Mouse (Mus musculus) retina, adult 2 months (tissue): ENCODE measurements around the gene Napa.

Source experiments
- DNase-seq: peaks from one replicate; pipeline ENCODE4 v3.0.0-alpha.2; 2012; ENCODE audit warnings: low read depth, low spot score

Gene Napa

DNA sequence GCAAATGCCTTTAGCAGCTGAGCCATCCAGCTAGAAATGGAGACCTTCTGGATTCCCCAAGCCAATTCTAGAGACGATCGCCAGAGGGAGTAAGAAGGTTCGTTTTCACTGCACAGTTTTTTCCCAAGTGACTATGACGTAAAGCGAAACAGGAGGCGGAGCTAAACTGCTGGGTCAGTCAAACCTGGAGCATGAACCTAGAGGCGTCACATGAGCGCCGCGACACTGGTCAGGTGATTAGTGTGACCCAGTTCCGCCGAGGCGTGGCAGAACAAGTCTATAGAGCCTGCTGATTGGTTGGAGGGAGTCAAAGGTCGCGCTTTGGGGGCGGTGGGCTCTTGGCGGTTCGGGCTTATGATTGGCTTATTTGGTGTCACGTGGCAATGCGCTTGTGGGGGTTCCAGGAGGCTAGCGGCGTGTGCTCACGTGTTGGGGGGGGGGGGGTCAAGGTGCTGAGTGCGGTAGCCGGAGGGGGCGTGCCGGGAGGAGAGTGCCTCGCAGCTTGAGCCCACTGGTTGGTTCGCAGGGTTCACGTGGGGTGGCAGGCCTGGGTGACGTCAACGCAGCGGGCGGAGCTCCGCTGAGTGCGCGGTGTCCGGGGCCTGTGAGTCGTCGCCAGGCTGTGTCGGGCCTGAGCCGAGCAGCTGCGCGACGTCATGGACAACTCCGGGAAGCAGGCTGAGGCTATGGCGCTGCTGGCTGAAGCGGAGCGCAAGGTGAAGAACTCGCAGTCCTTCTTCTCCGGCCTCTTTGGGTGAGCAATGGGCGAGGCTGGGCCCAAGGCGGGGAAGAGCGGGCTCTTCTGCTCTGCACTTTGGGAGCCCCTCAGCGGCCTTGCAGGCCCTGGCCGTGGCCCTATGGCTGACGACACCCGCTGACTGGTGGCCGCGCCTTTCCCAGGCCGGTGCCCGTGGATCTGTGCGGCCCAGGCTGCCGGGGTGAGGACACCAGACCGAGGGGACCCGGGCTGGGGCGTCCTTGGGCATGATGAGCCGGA is at the start of gene Napa:
TSS of gene Napa (plus strand) at position 438 of the 997 bp plus-strand sequence.
- DNase-seq = peak; percentile 100

DNA sequence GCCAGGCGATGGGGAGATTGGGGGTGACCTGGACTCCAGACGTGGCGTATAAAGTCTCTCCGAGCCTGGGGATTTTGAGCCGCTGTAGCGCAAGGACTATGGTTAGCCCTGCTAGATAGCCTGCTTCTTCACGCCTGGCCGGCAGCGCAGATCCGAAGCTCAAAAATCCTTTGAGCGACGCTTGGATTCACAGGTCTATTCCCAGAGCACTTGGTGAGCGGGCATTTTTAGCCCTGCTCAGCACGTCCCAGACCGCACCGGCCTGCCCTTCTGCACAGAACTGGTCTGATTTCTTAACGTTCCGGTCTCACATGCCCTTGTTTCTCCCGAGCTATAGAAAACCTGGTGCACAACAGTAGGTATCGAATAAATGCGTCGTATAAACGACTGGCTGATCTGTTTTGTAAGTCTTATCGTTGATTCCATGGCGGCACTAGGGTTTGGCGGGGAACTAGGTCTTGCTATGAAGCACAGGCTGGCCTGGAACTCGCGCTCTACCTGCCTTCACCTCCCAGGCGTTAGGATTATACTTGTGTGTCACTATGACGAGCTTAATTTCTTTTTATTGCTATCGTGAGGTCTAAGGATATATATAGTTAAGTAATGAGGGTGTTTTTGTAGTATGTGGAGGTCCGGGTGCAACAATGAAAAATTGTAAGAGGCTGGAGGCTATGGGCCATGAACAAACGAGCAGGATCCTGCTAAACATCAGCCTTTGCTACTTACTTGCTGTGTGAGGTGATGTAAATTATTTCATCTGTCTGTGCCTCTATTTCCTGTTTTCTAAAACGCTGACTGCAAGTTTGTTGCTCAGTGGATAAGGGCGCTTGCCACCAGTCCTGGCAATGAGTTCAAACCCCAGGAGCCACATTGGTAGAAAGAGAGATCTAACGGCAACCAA is 49.3 kb upstream of the Napa start:
- DNase-seq = no peak

GRCm38 (mm10) chr7:16049576-16049915 is 48.7 kb upstream of the Napa start:
- no peak for DNase-seq

DNA sequence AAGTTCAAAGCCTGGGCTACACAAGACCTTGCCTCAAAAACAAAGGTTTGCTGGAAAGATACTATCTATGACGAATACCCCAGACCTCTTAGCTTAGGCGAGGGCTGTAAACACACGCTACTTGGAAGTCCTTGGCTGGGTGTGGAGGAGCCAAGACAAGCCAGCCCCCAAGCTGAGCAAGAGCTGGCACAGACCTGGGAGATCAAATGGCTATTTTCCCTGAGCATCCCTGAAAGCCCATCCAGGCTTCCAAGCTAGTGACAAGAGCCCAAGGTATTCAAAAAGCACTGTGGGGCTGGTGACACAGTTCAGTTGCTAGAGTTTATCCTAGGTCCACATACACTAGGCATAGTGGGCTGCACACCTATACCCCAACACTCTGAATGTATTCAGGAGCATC is 47.7 kb upstream of the Napa start:
- no peak for DNase-seq

GRCm38 (mm10) chr7:16051883-16052595 is 46.2 kb upstream of the Napa start:
- DNase-seq = peak; percentile 45

DNA sequence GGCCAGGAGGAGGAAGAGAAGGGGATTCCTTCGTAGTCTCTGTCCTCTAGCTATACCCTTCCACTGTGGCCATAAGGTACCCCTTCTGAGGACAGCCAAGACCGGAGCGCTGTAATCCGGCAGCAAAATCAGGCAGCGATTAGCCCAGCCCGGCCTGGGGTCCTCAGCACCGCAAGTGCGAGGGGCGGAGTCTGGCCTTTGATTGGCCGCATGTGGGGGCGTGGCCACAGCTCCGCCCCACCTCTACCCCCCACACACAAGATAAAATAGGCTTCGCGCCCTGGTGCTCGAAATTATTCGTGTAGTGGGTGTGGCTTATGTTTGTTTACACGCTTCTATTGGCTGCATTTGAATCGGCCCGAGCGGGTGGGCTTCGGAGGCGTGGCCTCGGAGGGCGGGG is 45.6 kb upstream of the Napa start:
- DNase-seq = peak; percentile 74

DNA sequence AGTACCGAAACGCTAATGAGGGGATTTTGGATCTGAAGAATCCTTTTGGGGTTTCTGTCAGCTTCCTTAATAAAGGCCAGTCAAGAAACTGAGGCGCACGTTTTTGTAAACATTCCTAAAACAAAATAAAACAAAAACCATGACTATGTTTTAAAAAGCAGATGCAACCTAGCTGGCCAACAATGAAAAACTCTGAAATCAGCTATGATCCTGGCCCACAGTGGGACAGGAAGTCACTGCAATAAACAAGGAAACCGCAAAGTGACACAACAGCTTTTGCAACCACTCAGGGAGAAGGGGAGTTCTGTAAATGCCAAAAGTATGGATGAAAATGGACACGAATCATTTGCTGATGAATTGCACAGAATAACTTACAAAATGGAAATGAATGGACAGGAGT is 45.2 kb upstream of the Napa start:
- DNase-seq = no peak

- no peak for DNase-seq
Measured at GRCm38 (mm10) chr7:16054966-16055365, 43.3 kb upstream of the Napa start.

DNA sequence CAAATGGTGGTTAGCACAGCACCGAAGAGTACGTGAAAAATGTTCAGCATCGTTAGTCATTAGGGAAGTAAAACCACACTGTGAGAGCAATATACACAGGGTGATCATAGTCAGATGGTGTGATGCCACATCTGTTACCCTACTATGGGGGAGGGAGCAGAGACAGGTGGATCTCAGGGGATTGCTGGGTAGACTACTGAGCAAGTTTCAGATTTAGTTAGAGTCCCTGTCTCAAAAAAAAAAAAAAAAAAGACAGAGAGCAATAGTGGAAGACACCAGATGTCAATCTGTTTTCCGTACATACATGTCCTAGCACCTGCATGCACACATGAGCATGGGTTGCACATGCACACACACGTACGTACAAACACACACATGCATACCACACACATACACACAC is 42.6 kb upstream of the Napa start:
- no peak for DNase-seq

DNA sequence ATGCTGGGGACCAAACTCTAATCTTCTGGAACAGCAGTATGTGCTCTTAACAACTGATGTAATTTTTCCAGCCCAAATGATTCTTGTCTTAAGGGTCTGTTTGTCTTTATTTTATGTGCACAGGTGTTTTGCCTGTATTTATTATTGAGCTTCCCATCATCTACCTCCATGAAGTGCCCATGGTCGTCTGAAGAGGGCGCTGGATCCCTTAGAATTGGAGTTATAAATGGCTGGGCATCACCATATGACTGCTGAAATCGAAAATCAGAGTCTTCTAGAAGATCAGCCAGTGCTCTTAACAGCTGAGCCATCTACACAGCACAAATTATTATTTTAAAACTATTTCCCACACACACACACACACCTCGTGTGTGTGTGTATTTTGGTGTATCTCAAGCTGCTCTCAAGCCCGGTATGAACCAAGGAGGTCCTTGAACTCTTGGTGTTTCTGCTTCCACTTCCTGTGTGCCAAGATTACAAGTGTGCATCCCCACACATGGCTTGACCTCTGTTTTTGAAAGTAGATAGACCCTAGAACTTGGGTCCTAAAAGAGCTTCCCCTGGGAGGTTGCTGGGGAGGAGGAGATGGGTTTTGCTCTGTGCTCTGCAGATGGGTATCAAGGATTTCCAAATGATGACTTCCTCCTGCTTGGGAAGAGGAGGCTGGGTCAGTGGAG is 41.7 kb upstream of the Napa start:
- DNase-seq = no peak

DNA sequence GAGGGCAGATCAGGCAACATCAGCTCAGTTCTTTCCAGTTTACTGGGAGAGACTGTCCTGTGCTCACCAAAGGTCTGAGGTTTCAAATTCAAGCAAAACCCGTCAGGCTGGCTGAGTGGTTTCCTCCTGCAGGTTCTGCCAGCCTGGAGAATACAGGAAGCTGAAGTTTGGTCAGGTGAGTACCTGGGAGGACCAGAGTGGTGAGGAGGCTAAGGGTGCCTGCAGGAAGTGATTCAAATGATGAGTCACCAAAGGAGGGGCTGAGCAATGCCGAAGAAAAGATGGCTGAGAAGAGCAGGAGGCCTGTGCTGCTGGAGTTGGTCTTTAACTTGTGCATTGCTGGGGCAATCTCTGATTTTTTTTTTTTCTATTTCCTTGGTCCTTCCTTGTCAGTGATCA is 41.1 kb upstream of the Napa start:
- DNase-seq = no peak

GRCm38 (mm10) chr7:16061219-16062098 is 36.8 kb upstream of the Napa start, which contains the start of gene Zfp541:
Gene Zfp541 (plus strand): TSS chr7:16061814.
- no peak for DNase-seq

DNA sequence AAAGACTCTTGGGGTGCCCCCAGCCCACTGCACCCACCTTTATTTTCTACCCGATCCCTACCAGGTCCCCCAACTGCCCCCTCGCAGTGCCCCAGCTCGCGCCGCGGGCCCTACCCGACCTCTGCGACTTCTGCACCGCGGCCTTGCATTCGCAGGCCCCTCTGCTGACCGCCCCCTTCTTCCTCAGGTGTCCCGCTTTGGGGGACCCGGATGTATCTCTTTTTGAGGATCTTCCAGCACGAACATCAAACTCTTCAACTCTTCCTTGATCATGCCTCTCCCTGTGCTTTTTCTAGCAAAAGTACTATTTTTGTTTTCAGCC is 36.2 kb upstream of the Napa start:
- no peak for DNase-seq

DNA sequence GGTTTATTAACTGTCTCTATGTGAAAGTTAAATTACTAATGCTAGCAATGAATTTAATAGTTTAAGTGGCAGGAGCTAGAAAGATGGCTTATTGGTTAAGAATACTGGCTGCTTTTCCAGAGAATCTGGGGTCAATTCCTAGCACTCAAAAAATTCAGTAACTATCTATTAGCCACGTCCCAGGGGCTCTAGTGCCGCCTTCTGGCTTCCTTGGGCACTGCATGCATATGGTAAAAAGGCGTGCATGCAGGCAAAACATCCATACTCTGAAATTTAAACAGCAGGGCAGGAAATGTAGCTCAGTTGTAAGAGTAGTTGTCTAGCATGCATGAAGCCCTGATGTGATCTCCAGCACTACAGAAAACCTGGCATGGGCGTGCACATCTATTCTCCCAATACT is 34.8 kb upstream of the Napa start:
- no peak for DNase-seq

GRCm38 (mm10) chr7:16070846-16071245 is 27.4 kb upstream of the Napa start:
- no peak for DNase-seq

- DNase-seq = no peak
Measured at GRCm38 (mm10) chr7:16071906-16072305, 26.4 kb upstream of the Napa start.

DNA sequence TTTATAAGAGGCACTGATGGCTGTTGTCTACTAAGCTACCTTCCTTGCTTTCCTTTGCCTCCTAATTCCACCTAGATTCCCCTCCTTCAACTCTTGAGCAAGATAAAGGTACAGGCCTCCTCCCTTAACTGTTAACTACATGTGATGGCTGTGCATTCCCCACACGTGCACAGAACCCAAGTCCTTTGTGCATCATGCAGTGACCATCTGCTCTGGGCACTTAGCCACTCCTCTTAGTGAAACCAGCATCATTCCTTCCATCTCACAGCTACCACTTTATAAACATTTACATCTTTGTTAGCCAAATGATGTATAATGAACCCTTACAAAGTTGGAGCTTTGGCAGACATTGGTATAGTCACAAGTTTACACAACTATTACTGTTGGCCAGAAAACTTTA is 18.3 kb upstream of the Napa start:
- DNase-seq = no peak

- DNase-seq = no peak
Measured at GRCm38 (mm10) chr7:16080581-16080980, 17.7 kb upstream of the Napa start.

DNA sequence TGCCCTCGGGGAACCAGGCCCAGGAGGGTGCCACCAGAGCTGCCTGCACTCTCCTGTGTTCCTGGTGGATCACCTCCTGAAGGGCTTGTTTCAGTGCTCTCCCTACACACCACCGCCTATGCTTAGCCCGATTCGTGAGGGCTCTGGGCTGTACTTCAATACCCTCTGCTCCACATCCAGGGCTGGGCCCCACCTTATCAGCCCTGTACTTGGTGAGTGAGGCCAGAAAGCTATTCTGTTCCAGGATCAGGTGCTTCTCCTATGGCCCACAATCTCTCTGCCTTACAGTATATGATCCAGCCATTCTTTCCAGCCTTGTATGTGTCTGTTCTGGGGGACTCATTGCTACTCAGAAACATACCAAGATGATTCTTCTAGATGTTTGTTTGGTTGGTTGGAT is 14.9 kb upstream of the Napa start:
- no peak for DNase-seq

GRCm38 (mm10) chr7:16087587-16087986 is 10.7 kb upstream of the Napa start:
- DNase-seq = no peak
